Mouse (Mus musculus): ENCODE results near the gene Tex2.

DNA sequence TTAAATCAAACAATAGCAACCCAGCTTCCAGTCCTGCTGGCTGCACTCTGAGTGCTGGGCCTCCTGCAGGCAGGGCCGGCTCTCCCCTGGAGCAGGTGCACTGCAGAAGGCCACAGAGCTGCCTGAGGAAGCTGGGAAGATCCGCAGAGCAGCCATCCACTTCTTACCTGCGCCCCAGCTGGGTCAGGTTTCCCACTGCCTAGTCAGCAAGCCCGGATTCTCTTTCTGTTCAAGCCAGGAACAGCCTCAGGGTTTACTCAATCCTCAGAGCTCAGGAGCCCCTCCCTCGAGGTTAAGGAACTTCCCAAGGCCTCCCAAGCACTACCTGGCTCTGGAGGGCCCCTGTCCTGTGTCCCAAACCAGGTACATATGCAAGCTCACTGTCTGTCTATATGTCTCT is 7.2 kb downstream of the Tex2 start:
- TF ChIP-seq POLR2A (IDR thresholded peaks at IDR 0.05; ENCODE audit: borderline replicate concordance, extremely low read depth, insufficient read depth, insufficient read length, poor library complexity, severe bottlenecking) (no peak), CTCF (IDR thresholded peaks at IDR 0.05; ENCODE audit: borderline replicate concordance, extremely low read depth, insufficient read depth, insufficient read length) (no peak)

All from brain, embryonic 14.5 days (tissue).